18 mouse cellular contexts compared by ENCODE assay signal in genomic region chr11:5012213-5012715, GRCm38 (mm10). TPM values are rescaled to one million over a fixed set of nuclear protein-coding genes. Genes with fewer than 3 reads are reported as not detected.
DNase-seq lines count a peak whose midpoint lies in the region; ATAC-seq and TF ChIP-seq lines count a peak whose summit lies in the region.
"Had no signal": no experiment of that assay in that cellular context is flagged by ENCODE, and none has a peak within 500 bp of the region (broad histone marks: within the 10 kb centered on the region; RNA-seq: fewer than 3 reads in every experiment).

No protein-coding gene starts in this region.

- no peak overlapping the region for H3K9ac ChIP-seq in heart, embryonic 12.5 days
- no peak overlapping the region for H3K9ac ChIP-seq in liver, embryonic 11.5 days (ENCODE audit: low read depth, low read length)
- no peak overlapping the region for H3K9ac ChIP-seq in forebrain, embryonic 15.5 days (replicated peaks)
- H3K9ac ChIP-seq: hindbrain, embryonic 15.5 days; lung, embryonic 15.5 days; stomach, embryonic 15.5 days had no signal

- peaks cover 11% of the 10 kb centered on the region for H3K4me1 ChIP-seq in heart, embryonic 12.5 days (replicated peaks)
- H3K4me1 ChIP-seq in liver, embryonic 11.5 days (replicated peaks; ENCODE audit: control insufficient read depth, insufficient read depth, low read length), result peaks cover 21% of the 10 kb centered on the region
- no peaks in the 10 kb centered on the region for H3K4me1 ChIP-seq in forebrain, embryonic 15.5 days
- H3K4me1 ChIP-seq: hindbrain, embryonic 15.5 days; lung, embryonic 15.5 days had no signal

- intact Hi-C loops in left cerebral cortex, adult 2 months (cut with DNase I), result no loop called here
- intact Hi-C loops in gastrocnemius, postnatal 36 days (cut with DNase I), result no loop called here

- ATAC-seq in heart, embryonic 12.5 days (ENCODE audit: insufficient number of reproducible peaks, low FRiP score), result no peak
- no peak for ATAC-seq in liver, embryonic 11.5 days (replicated peaks; ENCODE audit: low FRiP score)
- no peak for ATAC-seq in forebrain, embryonic 15.5 days (replicated peaks)
- ATAC-seq: Patski had no signal

- H3K4me3 ChIP-seq in heart, embryonic 12.5 days, result no peak overlapping the region
- H3K4me3 ChIP-seq in left cerebral cortex, adult 2 months, result no peak overlapping the region
- H3K4me3 ChIP-seq in liver, embryonic 11.5 days (ENCODE audit: low read depth, low read length), result no peak overlapping the region
- no peak overlapping the region for H3K4me3 ChIP-seq in forebrain, embryonic 15.5 days
- H3K4me3 ChIP-seq: hindbrain, embryonic 15.5 days; lung, embryonic 15.5 days; stomach, embryonic 15.5 days had no signal

- H3K9me3 ChIP-seq in heart, embryonic 12.5 days (replicated peaks), result no peaks in the 10 kb centered on the region
- H3K9me3 ChIP-seq in liver, embryonic 11.5 days (ENCODE audit: control insufficient read depth, low read length), result no peaks in the 10 kb centered on the region
- no peaks in the 10 kb centered on the region for H3K9me3 ChIP-seq in forebrain, embryonic 15.5 days
- H3K9me3 ChIP-seq: hindbrain, embryonic 15.5 days; lung, embryonic 15.5 days; stomach, embryonic 15.5 days had no signal

- DNase-seq in heart, adult 11 months, result peak; percentile 97
- no peak for DNase-seq in left cerebral cortex, adult 2 months (ENCODE audit: extremely low spot score in 1 of 2, low spot score in 2 of 2)
- DNase-seq in left cerebral cortex, adult 18-20 months (ENCODE audit: low spot score in 2 of 2), result no peak
- DNase-seq in liver, embryonic 11.5 days (ENCODE audit: low spot score), result no peak
- peak; percentile 17 for DNase-seq in splenic B cell, adult 2 months (ENCODE audit: low read depth, low spot score)
- no peak for DNase-seq in gastrocnemius, postnatal 36 days
- DNase-seq: cerebellum, postnatal 25 days; kidney, adult 18-20 months; kidney, postnatal 25 days; left cerebral cortex, postnatal 4 days; right cerebral cortex, postnatal 4 days had no signal

- peaks cover 53% of the 10 kb centered on the region for H3K36me3 ChIP-seq in heart, embryonic 12.5 days
- peaks cover 32% of the 10 kb centered on the region for H3K36me3 ChIP-seq in liver, embryonic 11.5 days (ENCODE audit: control insufficient read depth, insufficient read depth, low read length)
- H3K36me3 ChIP-seq in splenic B cell, adult 2 months (ENCODE audit: control insufficient read depth, insufficient read depth, low read length, poor library complexity, severe bottlenecking), result peaks cover 16% of the 10 kb centered on the region
- peaks cover 45% of the 10 kb centered on the region for H3K36me3 ChIP-seq in forebrain, embryonic 15.5 days

- H3K27ac ChIP-seq in heart, embryonic 12.5 days (ENCODE audit: poor library complexity, severe bottlenecking), result no peak overlapping the region
- 0 out of 2 replicates have a peak overlapping the region, but pooled peaks have one; percentile 32 for H3K27ac ChIP-seq in left cerebral cortex, adult 2 months
- peak overlapping the region; percentile 5; the same call in 1 of the 2 replicates for H3K27ac ChIP-seq in liver, embryonic 11.5 days (ENCODE audit: low read depth, low read length)
- H3K27ac ChIP-seq in forebrain, embryonic 15.5 days (replicated peaks), result no peak overlapping the region
- H3K27ac ChIP-seq: hindbrain, embryonic 15.5 days; lung, embryonic 15.5 days; stomach, embryonic 15.5 days had no signal

- 71% methylated on average over 5 of the region's 5 CpGs for WGBS in heart, embryonic 12.5 days
- 76% methylated on average over 5 of the region's 5 CpGs for WGBS in liver, embryonic 11.5 days
- 91% methylated on average over 5 of the region's 5 CpGs for WGBS in forebrain, embryonic 15.5 days

- H3K4me2 ChIP-seq in heart, embryonic 12.5 days, result no peak overlapping the region
- H3K4me2 ChIP-seq in liver, embryonic 11.5 days, result no peak overlapping the region
- no peak overlapping the region for H3K4me2 ChIP-seq in forebrain, embryonic 15.5 days (replicated peaks)
- H3K4me2 ChIP-seq: hindbrain, embryonic 15.5 days; lung, embryonic 15.5 days; stomach, embryonic 15.5 days had no signal

- no peaks in the 10 kb centered on the region for H3K27me3 ChIP-seq in heart, embryonic 12.5 days (replicated peaks)
- no peaks in the 10 kb centered on the region for H3K27me3 ChIP-seq in liver, embryonic 11.5 days (replicated peaks; ENCODE audit: control insufficient read depth, insufficient read depth, low read length)
- no peaks in the 10 kb centered on the region for H3K27me3 ChIP-seq in splenic B cell, adult 2 months (ENCODE audit: control insufficient read depth, insufficient read depth, low read length, poor library complexity, severe bottlenecking)
- H3K27me3 ChIP-seq in forebrain, embryonic 15.5 days, result no peaks in the 10 kb centered on the region
- H3K27me3 ChIP-seq: hindbrain, embryonic 15.5 days; lung, embryonic 15.5 days; Patski; stomach, embryonic 15.5 days had no signal

- TF ChIP-seq CTCF in left cerebral cortex, adult 2 months (IDR thresholded peaks at IDR 0.05), result no peak

RNA-seq across cellular contexts. Expression of gene Ap1b1, which starts 25.6 kb away (rescaled TPM):
- 51.4 and 56.4 TPM in 2 replicates for polyA plus RNA-seq in heart, embryonic 12.5 days (2016; fragmentation: Nextera tagmentation; extraction: Ambion mirVana)
- total RNA-seq in left cerebral cortex, adult 2 months (2021), result 100 to 1,000 TPM; 156 to 177 TPM
- total RNA-seq in left cerebral cortex, adult 18-20 months (2021), result 100 to 1,000 TPM; 159 to 172 TPM
- 126 and 139 TPM in 2 replicates for polyA plus RNA-seq in liver, embryonic 11.5 days (2014; fragmentation: Nextera tagmentation; extraction: Ambion mirVana)
- 78.5 and 81.4 TPM in 2 replicates for polyA plus RNA-seq in forebrain, embryonic 15.5 days (2015; fragmentation: Nextera tagmentation; extraction: Ambion mirVana)
- total RNA-seq in gastrocnemius, postnatal 36 days (2021), result 10 to 100 TPM; 29.2 to 32.4 TPM

RNA-seq across cellular contexts. Expression of gene Rasl10a, which starts 45.7 kb away (rescaled TPM):
- 0.70 and 1.0 TPM in 2 replicates for polyA plus RNA-seq in heart, embryonic 12.5 days (2016; fragmentation: Nextera tagmentation; extraction: Ambion mirVana)
- total RNA-seq in left cerebral cortex, adult 2 months (2021), result 10 to 100 TPM; 71.6 to 84.3 TPM
- total RNA-seq in left cerebral cortex, adult 18-20 months (2021), result 10 to 100 TPM; 78.2 to 86.3 TPM
- 0.75 and 1.3 TPM in 2 replicates for polyA plus RNA-seq in liver, embryonic 11.5 days (2014; fragmentation: Nextera tagmentation; extraction: Ambion mirVana)
- 0.56 and 0.78 TPM in 2 replicates for polyA plus RNA-seq in forebrain, embryonic 15.5 days (2015; fragmentation: Nextera tagmentation; extraction: Ambion mirVana)
- total RNA-seq in gastrocnemius, postnatal 36 days (2021), result under 1 TPM in 1 of 2 experiments, not detected in 1; 0.28 TPM
- total RNA-seq: megakaryocyte-erythroid progenitor cell, adult 5-6 weeks had no signal

RNA-seq across cellular contexts. Expression of gene Gas2l1, which starts 52.9 kb away (rescaled TPM):
- polyA plus RNA-seq in heart, embryonic 12.5 days (2016; fragmentation: Nextera tagmentation; extraction: Ambion mirVana), result 31.6 and 35.8 TPM in 2 replicates
- total RNA-seq in left cerebral cortex, adult 2 months (2021), result 10 to 100 TPM; 92.1 to 95.3 TPM
- total RNA-seq in left cerebral cortex, adult 18-20 months (2021), result 10 to 100 TPM; 83.7 to 92.5 TPM
- 41.9 and 46.5 TPM in 2 replicates for polyA plus RNA-seq in liver, embryonic 11.5 days (2014; fragmentation: Nextera tagmentation; extraction: Ambion mirVana)
- polyA plus RNA-seq in forebrain, embryonic 15.5 days (2015; fragmentation: Nextera tagmentation; extraction: Ambion mirVana), result 21.5 and 21.6 TPM in 2 replicates
- 1 to 10 TPM; 3.9 to 4.9 TPM for total RNA-seq in gastrocnemius, postnatal 36 days (2021)

Comparison
In these comparisons a context has a peak if more than half of its experiments do, and no peak if none do; other contexts are left out.
1. DNase-seq: peak in heart, adult 11 months (single experiment) and splenic B cell, adult 2 months (single experiment); none in left cerebral cortex, adult 2 months (0 of 2), left cerebral cortex, adult 18-20 months (0 of 2), liver, embryonic 11.5 days (single experiment) and gastrocnemius, postnatal 36 days (0 of 2).
2. H3K27ac ChIP-seq: peak in left cerebral cortex, adult 2 months (single experiment) and liver, embryonic 11.5 days (single experiment); none in heart, embryonic 12.5 days (single experiment) and forebrain, embryonic 15.5 days (single experiment).
3. RNA of gene Ap1b1, which starts 25.6 kb away (total RNA-seq): 156 to 177 TPM in left cerebral cortex, adult 2 months and 159 to 172 TPM in left cerebral cortex, adult 18-20 months; 29.2 to 32.4 TPM in gastrocnemius, postnatal 36 days; every median in the first group is over 4 times any median in the second.
4. RNA of gene Rasl10a, which starts 45.7 kb away (total RNA-seq): 78.2 to 86.3 TPM in left cerebral cortex, adult 18-20 months and 71.6 to 84.3 TPM in left cerebral cortex, adult 2 months; 0.28 TPM in gastrocnemius, postnatal 36 days; every median in the first group is over 10 times any median in the second.
5. RNA of gene Gas2l1, which starts 52.9 kb away (total RNA-seq): 92.1 to 95.3 TPM in left cerebral cortex, adult 2 months and 83.7 to 92.5 TPM in left cerebral cortex, adult 18-20 months; 3.9 to 4.9 TPM in gastrocnemius, postnatal 36 days; every median in the first group is over 10 times any median in the second.